Mouse (Mus musculus) heart, adult 8-10 months (tissue): ENCODE results near the gene Gcgr. TPM values are rescaled to one million over a fixed set of nuclear protein-coding genes. Genes with fewer than 3 reads are reported as not detected.

Source experiments
- DNase-seq: peaks from one replicate; pipeline ENCODE4 v3.0.0; 2022; ENCODE audit warnings: low spot score
- total RNA-seq, 4 experiments: library from RNA; stranded (reverse); gene quantifications; 2 replicates each; pipeline ENCODE4 v1.2.4; 2022

The Gcgr gene
- total RNA-seq, 4 experiments from 2014 or later, result 0.69 to 1.0 (median 0.78) TPM

- no peak for DNase-seq
These were observed 53.4 kb downstream of the Gcgr start for GRCm38 (mm10) chr11:120583937-120584336.

- DNase-seq, result no peak
These were observed 58.0 kb downstream of the Gcgr start for GRCm38 (mm10) chr11:120588531-120588930.

Other genes with a start within 250 kb of the Gcgr start
- gene Actg1, start 182.2 kb upstream of the Gcgr start, total RNA-seq, result 100 to 1,000 TPM; 188 to 320 (median 251) TPM
- not detected for gene Fscn2, start 169.2 kb upstream of the Gcgr start, total RNA-seq
- 10 to 100 TPM; 12.1 to 18.3 (median 13.6) TPM for gene Faap100, start 151.9 kb upstream of the Gcgr start, total RNA-seq
- 10 to 100 TPM; 64.3 to 69.6 (median 65.8) TPM for gene Nploc4, start 93.0 kb upstream of the Gcgr start, total RNA-seq
- 1 to 10 TPM in 3 of 4 experiments, under 1 TPM in 1; 0.52 to 2.4 (median 1.4) TPM for gene Tspan10, start 88.1 kb upstream of the Gcgr start, total RNA-seq
- under 1 TPM; 0.34 to 0.89 (median 0.66) TPM for gene Pde6g, start 77.2 kb upstream of the Gcgr start, total RNA-seq
- gene Oxld1, start 72.6 kb upstream of the Gcgr start, total RNA-seq, result 10 to 100 TPM; 64.4 to 76.6 (median 70.0) TPM
- 1 to 10 TPM; 5.7 to 8.0 (median 7.1) TPM for gene Ccdc137, start 72.6 kb upstream of the Gcgr start, total RNA-seq
- 10 to 100 TPM; 10.7 to 12.1 (median 11.8) TPM for gene Arl16, start 63.1 kb upstream of the Gcgr start, total RNA-seq
- 100 to 1,000 TPM; 233 to 251 (median 242) TPM for gene Mrpl12, start 46.1 kb upstream of the Gcgr start, total RNA-seq
- 10 to 100 TPM; 13.7 to 19.4 (median 16.0) TPM for gene Slc25a10, start 38.9 kb upstream of the Gcgr start, total RNA-seq
- 10 to 100 TPM; 37.5 to 41.0 (median 38.5) TPM for gene Mcrip1, start 19.0 kb downstream of the Gcgr start, total RNA-seq
- gene Ppp1r27, start 20.4 kb downstream of the Gcgr start, total RNA-seq, result under 1 TPM in 1 of 4 experiments, not detected in 3; 0.34 TPM
- gene P4hb, start 42.6 kb downstream of the Gcgr start, total RNA-seq, result 100 to 1,000 TPM; 217 to 256 (median 229) TPM
- gene Arhgdia, start 50.9 kb downstream of the Gcgr start, total RNA-seq, result 100 to 1,000 TPM; 130 to 152 (median 141) TPM
- 10 to 100 TPM; 32.3 to 51.0 (median 45.7) TPM for gene Alyref, start 67.7 kb downstream of the Gcgr start, total RNA-seq
- 10 to 100 TPM; 77.9 to 91.8 (median 84.8) TPM for gene Anapc11, start 67.7 kb downstream of the Gcgr start, total RNA-seq
- under 1 TPM in 1 of 4 experiments, not detected in 3; 0.73 TPM for gene Npb, start 77.8 kb downstream of the Gcgr start, total RNA-seq
- 10 to 100 TPM; 48.1 to 64.4 (median 60.5) TPM for gene Pcyt2, start 87.2 kb downstream of the Gcgr start, total RNA-seq
- gene Sirt7, start 94.5 kb downstream of the Gcgr start, total RNA-seq, result 10 to 100 TPM in 1 of 4 experiments, 1 to 10 TPM in 3; 6.5 to 10.6 (median 7.6) TPM
- gene Mafg, start 102.9 kb downstream of the Gcgr start, total RNA-seq, result 10 to 100 TPM; 33.0 to 47.3 (median 39.2) TPM
- 1 to 10 TPM in 3 of 4 experiments, under 1 TPM in 1; 0.91 to 2.8 (median 1.8) TPM for gene Pycr1, start 113.1 kb downstream of the Gcgr start, total RNA-seq
- 100 to 1,000 TPM in 2 of 4 experiments, 10 to 100 TPM in 2; 90.6 to 123 (median 103) TPM for gene Myadml2, start 117.5 kb downstream of the Gcgr start, total RNA-seq
- under 1 TPM; 0.12 to 0.24 (median 0.13) TPM for gene Notum, start 130.5 kb downstream of the Gcgr start, total RNA-seq
- 10 to 100 TPM; 37.3 to 44.3 (median 41.5) TPM for gene Aspscr1, start 142.3 kb downstream of the Gcgr start, total RNA-seq
- gene Cenpx, start 183.0 kb downstream of the Gcgr start, total RNA-seq, result 10 to 100 TPM; 33.2 to 42.8 (median 39.6) TPM
- 1 to 10 TPM; 2.9 to 6.0 (median 4.6) TPM for gene Lrrc45, start 183.2 kb downstream of the Gcgr start, total RNA-seq
- gene Rac3, start 190.8 kb downstream of the Gcgr start, total RNA-seq, result 1 to 10 TPM in 2 of 4 experiments, under 1 TPM in 2; 0.69 to 2.0 (median 1.4) TPM
- 10 to 100 TPM; 12.6 to 20.8 (median 16.1) TPM for gene Dcxr, start 196.6 kb downstream of the Gcgr start, total RNA-seq
- gene Cbr2, start 201.4 kb downstream of the Gcgr start, total RNA-seq, result 10 to 100 TPM in 3 of 4 experiments, 1 to 10 TPM in 1; 9.3 to 24.0 (median 12.9) TPM
- 10 to 100 TPM; 19.8 to 57.1 (median 32.9) TPM for gene Hmga1b, start 232.1 kb downstream of the Gcgr start, total RNA-seq